Mouse (Mus musculus): ENCODE measurements around the gene Mrps14. TPM values are rescaled to one million over a fixed set of nuclear protein-coding genes. Genes with fewer than 3 reads are reported as not detected.
A peak's percentile ranks its signal among the peaks of the same experiment; 100 is the strongest.

Gene Mrps14
- polyA plus RNA-seq (2015; fragmentation: Nextera tagmentation; extraction: Ambion mirVana), result 162 and 176 TPM in 2 replicates

GRCm38 (mm10) chr1:160194529-160195336 lies at the start of gene Mrps14:
Gene Mrps14 (plus strand): TSS chr1:160195215.
- ATAC-seq (ENCODE audit: low read depth), result peak; percentile 100
- Histone ChIP-seq H3K36me3 (peaks cover 23% of the 10 kb centered on the region), H3K27ac (replicated peaks) (peak within 1 kb of the TSS; percentile 77), H3K4me3 (peak within 1 kb of the TSS; percentile 68), H3K9me3 (no peaks in the 10 kb centered on the region), H3K4me1 (replicated peaks) (peaks cover 15% of the 10 kb centered on the region), H3K27me3 (no peaks in the 10 kb centered on the region), H3K9ac (peak within 1 kb of the TSS; percentile 76), H3K4me2 (peak within 1 kb of the TSS; percentile 72)
- 9% methylated on average over 31 of the region's 31 CpGs for WGBS

DNA sequence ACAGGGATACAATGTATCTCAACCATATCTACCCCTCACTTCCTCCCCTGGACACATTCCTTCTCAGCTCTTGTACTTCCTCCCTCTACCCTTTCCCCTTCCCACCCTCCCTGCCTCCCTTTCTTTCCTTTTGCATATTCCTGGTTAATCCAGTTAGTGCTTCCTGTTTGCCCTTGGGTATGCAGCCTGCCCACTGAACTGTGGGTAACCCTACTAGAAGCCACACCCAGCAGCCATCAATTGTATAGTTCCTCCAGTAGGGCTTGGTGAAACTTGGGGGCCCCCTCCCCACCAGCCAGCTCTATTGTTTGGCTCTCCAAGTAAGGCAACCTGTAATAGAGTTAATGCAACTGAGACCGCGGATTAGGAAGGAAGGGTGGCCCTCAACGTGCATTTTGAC lies 49.4 kb upstream of the Mrps14 start:
- 81% methylated on average over 3 of the region's 3 CpGs for WGBS
- Histone ChIP-seq H3K4me3 (no peak overlapping the region), H3K27me3 (no peaks in the 10 kb centered on the region), H3K36me3 (no peaks in the 10 kb centered on the region), H3K4me2 (no peak overlapping the region), H3K4me1 (replicated peaks) (peaks cover 8% of the 10 kb centered on the region; the same call in 1 of the 2 replicates), H3K9ac (no peak overlapping the region), H3K27ac (replicated peaks) (no peak overlapping the region), H3K9me3 (no peaks in the 10 kb centered on the region)
- ATAC-seq (ENCODE audit: low read depth), result no peak

- 86% methylated on average over 7 of the region's 7 CpGs for WGBS
- H3K4me1 ChIP-seq (replicated peaks), result peaks cover 8% of the 10 kb centered on the region; the same call in 1 of the 2 replicates
- no peak for ATAC-seq (ENCODE audit: low read depth)
- H3K4me2 ChIP-seq, result no peak overlapping the region
- no peak overlapping the region for H3K27ac ChIP-seq (replicated peaks)
- no peak overlapping the region for H3K4me3 ChIP-seq
- H3K36me3 ChIP-seq, result no peaks in the 10 kb centered on the region
- H3K9ac ChIP-seq, result no peak overlapping the region
- H3K9me3 ChIP-seq, result no peaks in the 10 kb centered on the region
- H3K27me3 ChIP-seq, result no peaks in the 10 kb centered on the region
Observed at GRCm38 (mm10) chr1:160147274-160147673, 47.7 kb upstream of the Mrps14 start.

DNA sequence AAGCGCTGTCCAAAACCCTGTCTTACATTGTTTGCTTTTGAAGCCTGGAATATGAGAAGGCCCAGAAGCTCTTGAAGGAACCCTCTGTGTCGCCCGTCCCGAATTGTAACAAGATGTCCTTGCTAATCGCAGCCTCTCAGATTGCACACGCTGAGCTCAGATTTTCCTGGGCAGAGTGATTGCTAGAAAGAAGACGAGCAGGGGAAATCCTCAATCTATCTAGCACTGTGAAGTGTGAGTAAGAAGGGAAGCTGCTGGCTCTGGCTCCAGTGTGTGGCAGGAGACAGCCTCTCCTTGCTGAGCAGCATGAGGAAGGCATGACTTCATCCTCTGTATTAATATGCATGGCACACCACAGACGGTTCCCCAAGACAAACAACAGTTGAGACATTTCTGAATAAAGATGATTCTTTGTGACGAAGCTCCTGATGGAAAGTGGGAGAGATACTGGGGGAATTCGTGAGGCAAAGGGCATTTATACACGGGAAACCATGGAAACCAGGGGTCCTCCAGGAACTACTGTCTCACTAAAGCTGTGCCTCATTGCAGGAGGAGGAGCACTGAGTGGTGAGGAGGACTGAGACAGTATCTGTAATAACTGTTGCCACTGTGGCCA lies 45.6 kb upstream of the Mrps14 start:
- no peaks in the 10 kb centered on the region for H3K9me3 ChIP-seq
- no peaks in the 10 kb centered on the region for H3K36me3 ChIP-seq
- no peak overlapping the region for H3K27ac ChIP-seq (replicated peaks)
- no peak overlapping the region for H3K4me3 ChIP-seq
- no peak overlapping the region for H3K9ac ChIP-seq
- ATAC-seq (ENCODE audit: low read depth), result peak; percentile 50; the same call in 1 of the 2 replicates
- H3K4me2 ChIP-seq, result no peak overlapping the region
- WGBS, result 67% methylated on average over 11 of the region's 11 CpGs
- H3K27me3 ChIP-seq, result no peaks in the 10 kb centered on the region
- H3K4me1 ChIP-seq (replicated peaks), result peaks cover 8% of the 10 kb centered on the region; the same call in 1 of the 2 replicates

DNA sequence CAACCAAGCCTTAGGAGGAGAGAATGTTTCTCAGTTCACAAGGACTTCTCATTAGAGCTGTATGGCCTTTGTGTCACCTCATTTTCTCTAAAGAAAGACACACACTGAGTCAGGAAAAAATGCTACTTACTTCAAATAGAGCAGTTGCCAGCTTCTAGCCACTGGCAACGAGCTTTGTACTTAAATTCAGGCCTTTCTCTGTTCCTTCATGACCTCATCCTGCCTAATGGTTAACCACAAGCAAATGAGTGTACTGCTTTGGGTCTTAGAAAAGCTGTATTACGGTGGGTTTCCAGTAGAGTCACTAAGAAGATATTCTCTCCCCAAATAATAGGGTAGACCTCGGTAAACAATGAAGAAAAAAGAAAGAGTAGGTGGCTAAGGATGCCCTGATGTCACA lies 44.3 kb upstream of the Mrps14 start:
- peaks cover 8% of the 10 kb centered on the region; the same call in 1 of the 2 replicates for H3K4me1 ChIP-seq (replicated peaks)
- no peaks in the 10 kb centered on the region for H3K36me3 ChIP-seq
- no peaks in the 10 kb centered on the region for H3K27me3 ChIP-seq
- no peak overlapping the region for H3K9ac ChIP-seq
- H3K4me2 ChIP-seq, result no peak overlapping the region
- no peak overlapping the region for H3K27ac ChIP-seq (replicated peaks)
- H3K4me3 ChIP-seq, result no peak overlapping the region
- WGBS, result 72% methylated on average over 3 of the region's 3 CpGs
- H3K9me3 ChIP-seq, result no peaks in the 10 kb centered on the region
- no peak for ATAC-seq (ENCODE audit: low read depth)

GRCm38 (mm10) chr1:160153480-160153879 lies 41.5 kb upstream of the Mrps14 start, which contains the start of gene Tnn:
Gene Tnn (minus strand): TSS chr1:160153580.
- Histone ChIP-seq H3K4me1 (replicated peaks) (peaks cover 8% of the 10 kb centered on the region; the same call in 1 of the 2 replicates), H3K27ac (replicated peaks) (no peak within 1 kb of the TSS), H3K36me3 (no peaks in the 10 kb centered on the region), H3K4me2 (no peak within 1 kb of the TSS), H3K9ac (no peak within 1 kb of the TSS), H3K27me3 (no peaks in the 10 kb centered on the region), H3K9me3 (no peaks in the 10 kb centered on the region), H3K4me3 (no peak within 1 kb of the TSS)
- WGBS, result 75% methylated on average over 8 of the region's 8 CpGs
- ATAC-seq (ENCODE audit: low read depth), result no peak

GRCm38 (mm10) chr1:160158190-160158589 lies 36.8 kb upstream of the Mrps14 start:
- Histone ChIP-seq H3K9me3 (no peaks in the 10 kb centered on the region), H3K36me3 (no peaks in the 10 kb centered on the region), H3K4me1 (replicated peaks) (no peaks in the 10 kb centered on the region), H3K4me3 (no peak overlapping the region), H3K4me2 (no peak overlapping the region), H3K27ac (replicated peaks) (no peak overlapping the region), H3K9ac (no peak overlapping the region), H3K27me3 (no peaks in the 10 kb centered on the region)
- no peak for ATAC-seq (ENCODE audit: low read depth)
- WGBS, result 91% methylated on average over 2 of the region's 2 CpGs

GRCm38 (mm10) chr1:160166600-160166999 lies 28.4 kb upstream of the Mrps14 start:
- H3K4me2 ChIP-seq, result no peak overlapping the region
- H3K4me3 ChIP-seq, result no peak overlapping the region
- no peaks in the 10 kb centered on the region for H3K4me1 ChIP-seq (replicated peaks)
- H3K27me3 ChIP-seq, result no peaks in the 10 kb centered on the region
- H3K9me3 ChIP-seq, result no peaks in the 10 kb centered on the region
- H3K36me3 ChIP-seq, result no peaks in the 10 kb centered on the region
- WGBS, result 71% methylated on average over 4 of the region's 5 CpGs
- H3K9ac ChIP-seq, result no peak overlapping the region
- ATAC-seq (ENCODE audit: low read depth), result no peak
- no peak overlapping the region for H3K27ac ChIP-seq (replicated peaks)

DNA sequence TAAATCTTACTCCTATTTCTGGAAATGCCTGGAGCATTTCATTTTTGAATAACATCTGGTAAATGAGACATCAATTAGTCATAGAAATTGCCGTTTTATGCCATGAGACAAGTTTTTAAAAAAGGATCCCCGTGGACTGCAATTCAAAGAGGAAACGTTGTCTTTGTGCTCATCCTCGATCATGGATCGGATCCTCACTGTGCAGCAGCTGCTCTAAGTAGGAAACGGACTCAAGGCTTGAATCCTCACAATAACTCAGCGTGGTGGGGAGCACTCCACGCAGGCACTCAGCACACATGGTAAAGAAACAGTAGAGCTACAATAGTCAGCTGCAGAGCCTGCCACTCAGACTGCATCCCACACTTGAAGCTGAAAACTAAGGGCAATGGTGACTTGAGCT lies 18.1 kb upstream of the Mrps14 start:
- WGBS, result 63% methylated on average over 8 of the region's 8 CpGs
- Histone ChIP-seq H3K4me1 (replicated peaks) (0 out of 2 replicates have a peak, but pooled peaks cover 3% of the 10 kb centered on the region), H3K27me3 (no peaks in the 10 kb centered on the region), H3K4me2 (no peak overlapping the region), H3K27ac (replicated peaks) (no peak overlapping the region), H3K36me3 (no peaks in the 10 kb centered on the region), H3K4me3 (no peak overlapping the region), H3K9me3 (no peaks in the 10 kb centered on the region), H3K9ac (no peak overlapping the region)
- ATAC-seq (ENCODE audit: low read depth), result no peak

DNA sequence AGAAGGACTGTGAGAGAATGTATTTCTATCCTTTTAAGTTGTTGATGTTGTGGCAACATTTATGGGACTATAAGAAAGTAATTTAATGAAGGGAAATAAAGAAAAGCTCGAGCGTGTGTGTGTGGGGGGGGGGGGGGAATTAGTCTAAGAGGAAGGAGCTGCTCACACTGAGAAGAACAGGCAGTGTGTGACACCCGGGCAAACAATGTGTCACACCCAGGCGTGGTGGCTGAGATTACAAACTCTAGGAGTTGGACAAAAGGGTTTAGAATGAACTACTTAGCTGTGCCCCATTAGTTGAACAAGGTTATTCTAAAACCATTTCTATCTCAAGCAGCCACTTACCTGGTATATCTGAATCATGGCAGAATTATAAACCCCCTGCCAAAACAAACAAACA lies 13.8 kb upstream of the Mrps14 start:
- no peak overlapping the region for H3K27ac ChIP-seq (replicated peaks)
- no peaks in the 10 kb centered on the region for H3K9me3 ChIP-seq
- H3K36me3 ChIP-seq, result no peaks in the 10 kb centered on the region
- 0 out of 2 replicates have a peak, but pooled peaks cover 8% of the 10 kb centered on the region for H3K4me1 ChIP-seq (replicated peaks)
- no peak overlapping the region for H3K4me2 ChIP-seq
- 69% methylated on average over 4 of the region's 4 CpGs for WGBS
- H3K27me3 ChIP-seq, result 0 out of 2 replicates have a peak, but pooled peaks cover 2% of the 10 kb centered on the region
- H3K4me3 ChIP-seq, result no peak overlapping the region
- ATAC-seq (ENCODE audit: low read depth), result no peak
- no peak overlapping the region for H3K9ac ChIP-seq

- Histone ChIP-seq H3K4me2 (0 out of 2 replicates have a peak overlapping the region, but pooled peaks have one; percentile 5), H3K9ac (no peak overlapping the region), H3K4me3 (no peak overlapping the region), H3K27ac (replicated peaks) (no peak overlapping the region), H3K9me3 (no peaks in the 10 kb centered on the region), H3K36me3 (no peaks in the 10 kb centered on the region), H3K4me1 (replicated peaks) (0 out of 2 replicates have a peak, but pooled peaks cover 8% of the 10 kb centered on the region), H3K27me3 (0 out of 2 replicates have a peak, but pooled peaks cover 2% of the 10 kb centered on the region)
- WGBS, result 18% methylated on average over 5 of the region's 5 CpGs
- ATAC-seq (ENCODE audit: low read depth), result peak; percentile 93
Observed at GRCm38 (mm10) chr1:160184506-160184905, 10.5 kb upstream of the Mrps14 start.

- H3K9ac ChIP-seq, result peak overlapping the region; percentile 76
- 0% methylated on average over 13 of the region's 13 CpGs for WGBS
- ATAC-seq (ENCODE audit: low read depth), result no peak; the same call in 1 of the 2 replicates
- peaks cover 26% of the 10 kb centered on the region for H3K36me3 ChIP-seq
- H3K4me2 ChIP-seq, result peak overlapping the region; percentile 72
- peak overlapping the region; percentile 68 for H3K4me3 ChIP-seq
- peaks cover 15% of the 10 kb centered on the region for H3K4me1 ChIP-seq (replicated peaks)
- H3K27ac ChIP-seq (replicated peaks), result peak overlapping the region; percentile 77
- H3K27me3 ChIP-seq, result no peaks in the 10 kb centered on the region
- H3K9me3 ChIP-seq, result no peaks in the 10 kb centered on the region
Observed at GRCm38 (mm10) chr1:160195337-160195663, 285 bp downstream of the Mrps14 start.

All from neural tube, embryonic 13.5 days (tissue).